Mouse (Mus musculus) intestine, embryonic 16.5 days (tissue): ENCODE results near the gene Sp7. TPM values are rescaled to one million over a fixed set of nuclear protein-coding genes. Genes with fewer than 3 reads are reported as not detected.

Experiments used
- ATAC-seq: fragments of 200-750 bp; cut with Nextera tagmentation; 2 replicates; pipeline ENCODE4 v1.8.0; 2017; ENCODE audit warnings: moderate TSS enrichment, moderate library complexity
- H3K27ac ChIP-seq: fragments of 300-500 bp; sonication (generic); 2 replicates; pipeline ENCODE4 v1.5.1; 2014; ENCODE audit warnings: mild to moderate bottlenecking, low read length
- H3K27me3 ChIP-seq: fragments of 300-500 bp; sonication (generic); replicated peaks from 2 replicates; pipeline ENCODE4 v1.6.1; 2014; ENCODE audit warnings: low read length, control low read depth, mixed read lengths; ENCODE audit not compliant: control insufficient read depth, insufficient read depth
- H3K36me3 ChIP-seq: fragments of 300-500 bp; sonication (generic); 2 replicates; pipeline ENCODE4 v1.6.1; 2014; ENCODE audit warnings: low read length, control low read depth; ENCODE audit not compliant: control insufficient read depth, insufficient read depth
- H3K4me1 ChIP-seq: fragments of 300-500 bp; sonication (generic); 2 replicates; pipeline ENCODE4 v1.6.1; 2014; ENCODE audit warnings: low read length, control low read depth, mixed read lengths; ENCODE audit not compliant: control insufficient read depth, insufficient read depth
- H3K4me2 ChIP-seq: fragments of 300-500 bp; sonication (generic); 2 replicates; pipeline ENCODE4 v1.6.1; 2014; ENCODE audit warnings: low read depth, low read length, control low read depth
- H3K4me3 ChIP-seq: fragments of 300-500 bp; sonication (generic); 2 replicates; pipeline ENCODE4 v1.5.1; 2014; ENCODE audit warnings: mild to moderate bottlenecking, low read length
- H3K9ac ChIP-seq: fragments of 300-500 bp; sonication (generic); 2 replicates; pipeline ENCODE4 v1.6.1; 2014; ENCODE audit warnings: low read depth, low read length
- H3K9me3 ChIP-seq: fragments of 300-500 bp; sonication (generic); 2 replicates; pipeline ENCODE4 v1.6.1; 2016; ENCODE audit warnings: low read length, control low read depth; ENCODE audit not compliant: control insufficient read depth
- WGBS: fragments of 180-500 bp; shearing (Covaris S2); extraction: QIAGEN DNeasy Blood & Tissue Kit; methylation state at CpG from one replicate; pipeline ENCODE4 v1.1.7; 2014; 5-methylcytosine and 5-hydroxymethylcytosine counted together
- polyA plus RNA-seq: library from polyadenylated mRNA; unstranded; fragments of >200 nt; fragmentation: Nextera tagmentation; extraction: Ambion mirVana; gene quantifications from 2 replicates; pipeline ENCODE4 v1.2.1, GENCODE M21; 2015

The Sp7 gene
- polyA plus RNA-seq, 1 experiment from 2014 or later = 0.50 TPM

DNA sequence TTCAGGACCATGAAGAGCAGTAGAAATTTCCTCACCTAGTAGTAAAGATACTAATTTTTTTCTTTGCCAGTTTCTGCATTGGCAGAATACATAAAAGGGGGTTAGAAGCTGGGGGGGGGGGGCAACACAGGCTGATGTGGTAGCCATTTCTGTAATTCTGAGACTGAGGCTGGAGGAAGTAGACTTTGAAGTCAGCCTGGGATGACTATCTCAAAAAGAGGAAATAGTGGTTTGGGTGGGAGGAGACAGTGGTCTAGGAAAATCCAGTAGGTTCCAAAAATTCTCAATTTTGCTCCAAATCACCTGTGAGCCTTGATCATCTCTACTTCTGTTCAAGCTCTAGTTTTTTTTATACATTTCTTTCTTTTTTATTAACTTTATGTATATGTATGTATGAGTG, 55.5 kb downstream of the Sp7 start:
- Histone ChIP-seq H3K27me3 (no peaks in the 10 kb centered on the region), H3K4me3 (no peak overlapping the region), H3K9ac (no peak overlapping the region), H3K4me1 (0 out of 2 replicates have a peak, but pooled peaks cover 3% of the 10 kb centered on the region), H3K9me3 (no peaks in the 10 kb centered on the region), H3K4me2 (no peak overlapping the region), H3K36me3 (peaks cover 16% of the 10 kb centered on the region), H3K27ac (no peak overlapping the region)
- ATAC-seq = no peak

- Histone ChIP-seq H3K4me3 (no peak overlapping the region), H3K27me3 (no peaks in the 10 kb centered on the region), H3K9me3 (no peaks in the 10 kb centered on the region), H3K36me3 (peaks cover 20% of the 10 kb centered on the region), H3K27ac (no peak overlapping the region), H3K9ac (no peak overlapping the region), H3K4me1 (0 out of 2 replicates have a peak, but pooled peaks cover 3% of the 10 kb centered on the region), H3K4me2 (no peak overlapping the region)
- ATAC-seq = peak; percentile 68; the same call in 1 of the 2 replicates
- WGBS = 59% methylated on average over 10 of the region's 10 CpGs
Measured at GRCm38 (mm10) chr15:102310074-102310845, 56.7 kb downstream of the Sp7 start.

DNA sequence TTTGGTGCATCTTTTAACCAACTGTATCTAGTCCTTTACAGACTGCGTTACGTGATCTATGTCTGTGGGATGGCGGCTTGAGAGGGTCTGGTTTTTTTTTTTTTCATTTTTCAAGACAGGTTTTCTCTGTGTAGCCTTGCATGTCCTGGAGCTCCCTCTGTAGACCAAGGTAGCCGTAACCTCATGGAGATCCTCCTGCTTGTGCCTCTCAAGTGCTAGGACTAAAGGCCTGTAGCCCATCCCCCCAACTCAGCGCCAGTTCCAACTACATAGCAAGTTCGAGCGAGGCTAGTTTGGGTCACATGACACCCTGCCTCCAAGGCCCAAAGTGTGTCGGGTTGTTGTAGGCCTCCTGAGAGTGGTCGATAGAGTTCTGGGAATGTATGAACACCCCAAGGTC, 58.3 kb downstream of the Sp7 start:
- H3K4me1 ChIP-seq = 0 out of 2 replicates have a peak, but pooled peaks cover 3% of the 10 kb centered on the region
- no peak overlapping the region for H3K9ac ChIP-seq
- ATAC-seq = no peak
- H3K27me3 ChIP-seq = no peaks in the 10 kb centered on the region
- no peak overlapping the region for H3K4me2 ChIP-seq
- H3K9me3 ChIP-seq = no peaks in the 10 kb centered on the region
- H3K4me3 ChIP-seq = no peak overlapping the region
- 86% methylated on average over 9 of the region's 9 CpGs for WGBS
- peaks cover 23% of the 10 kb centered on the region; the same call in 1 of the 2 replicates for H3K36me3 ChIP-seq
- no peak overlapping the region for H3K27ac ChIP-seq

Other genes starting within 250 kb of the Sp7 start
- 27.5 and 28.0 TPM in 2 replicates for gene Spryd3, start 230.9 kb downstream of the Sp7 start, polyA plus RNA-seq
- gene Igfbp6, start 222.8 kb downstream of the Sp7 start, polyA plus RNA-seq = 11.8 and 11.9 TPM in 2 replicates
- 25.0 and 31.2 TPM in 2 replicates for gene Soat2, start 216.7 kb downstream of the Sp7 start, polyA plus RNA-seq
- 33.6 and 35.3 TPM in 2 replicates for gene Zfp740, start 163.9 kb downstream of the Sp7 start, polyA plus RNA-seq
- gene Csad, start 162.5 kb downstream of the Sp7 start, polyA plus RNA-seq = 33.2 and 38.4 TPM in 2 replicates
- 9.5 and 10.3 TPM in 2 replicates for gene Itgb7, start 135.2 kb downstream of the Sp7 start, polyA plus RNA-seq
- 13.6 and 14.7 TPM in 2 replicates for gene Rarg, start 109.7 kb downstream of the Sp7 start, polyA plus RNA-seq
- gene Gm9918, start 96.6 kb downstream of the Sp7 start, polyA plus RNA-seq = 0.13 TPM in 1 of 2 replicates, not detected in the other
- gene Mfsd5, start 87.7 kb downstream of the Sp7 start, polyA plus RNA-seq = 74.2 and 77.6 TPM in 2 replicates
- gene Espl1, start 70.9 kb downstream of the Sp7 start, polyA plus RNA-seq = 18.0 and 21.1 TPM in 2 replicates
- gene Pfdn5, start 41.1 kb downstream of the Sp7 start, polyA plus RNA-seq = 280 and 283 TPM in 2 replicates
- gene Myg1, start 35.5 kb downstream of the Sp7 start, polyA plus RNA-seq = 75.3 and 80.9 TPM in 2 replicates
- 50.6 and 59.1 TPM in 2 replicates for gene Aaas, start 16.4 kb downstream of the Sp7 start, polyA plus RNA-seq
- 6.8 and 7.2 TPM in 2 replicates for gene Sp1, start 39.0 kb upstream of the Sp7 start, polyA plus RNA-seq
- 0.75 and 0.88 TPM in 2 replicates for gene Amhr2, start 78.2 kb upstream of the Sp7 start, polyA plus RNA-seq
- gene Prr13, start 91.8 kb upstream of the Sp7 start, polyA plus RNA-seq = 173 and 182 TPM in 2 replicates
- gene Pcbp2, start 103.4 kb upstream of the Sp7 start, polyA plus RNA-seq = 138 and 152 TPM in 2 replicates
- gene Gm10337, start 136.5 kb upstream of the Sp7 start, polyA plus RNA-seq = 5.5 TPM in 1 of 2 replicates, not detected in the other
- 9.2 TPM in 2 replicates for gene Map3k12, start 149.9 kb upstream of the Sp7 start, polyA plus RNA-seq
- gene Tarbp2, start 151.0 kb upstream of the Sp7 start, polyA plus RNA-seq = 91.3 and 105 TPM in 2 replicates
- 1.8 and 1.9 TPM in 2 replicates for gene Npff, start 157.8 kb upstream of the Sp7 start, polyA plus RNA-seq